Mouse (Mus musculus) hindbrain, postnatal 0 days (tissue): ENCODE data around the gene Myo1d. TPM values are rescaled to one million over a fixed set of nuclear protein-coding genes. Genes with fewer than 3 reads are reported as not detected.

Experiments used
- ATAC-seq: fragments of 200-750 bp; cut with Nextera tagmentation; 2 replicates; pipeline ENCODE4 v1.8.0; 2017; ENCODE audit warnings: mild to moderate bottlenecking, moderate TSS enrichment, moderate library complexity
- DNase-seq: peaks from one replicate; pipeline ENCODE4 v3.0.0-alpha.2; 2015; ENCODE audit warnings: low spot score
- H3K27ac ChIP-seq: fragments of 300-500 bp; sonication (generic); 2 replicates; pipeline ENCODE4 v1.5.1; 2014; ENCODE audit warnings: mild to moderate bottlenecking
- H3K27me3 ChIP-seq: fragments of 300-500 bp; sonication (generic); 2 replicates; pipeline ENCODE4 v1.6.1; 2014; ENCODE audit warnings: low read length, mixed read lengths; ENCODE audit not compliant: insufficient read depth
- H3K36me3 ChIP-seq: fragments of 300-500 bp; sonication (generic); 2 replicates; pipeline ENCODE4 v1.6.1; 2014; ENCODE audit warnings: low read length, mixed read lengths; ENCODE audit not compliant: insufficient read depth
- H3K4me1 ChIP-seq: fragments of 300-500 bp; sonication (generic); 2 replicates; pipeline ENCODE4 v1.6.1; 2014; ENCODE audit warnings: antibody characterized with exemption, low read length, mixed read lengths; ENCODE audit not compliant: insufficient read depth
- H3K4me2 ChIP-seq: fragments of 300-500 bp; sonication (generic); 2 replicates; pipeline ENCODE4 v1.6.1; 2014; ENCODE audit warnings: low read depth, mild to moderate bottlenecking, low read length, moderate library complexity, mixed read lengths
- H3K4me3 ChIP-seq: fragments of 300-500 bp; sonication (generic); 2 replicates; pipeline ENCODE4 v1.5.1; 2014; ENCODE audit warnings: low read length
- H3K9ac ChIP-seq: fragments of 300-500 bp; sonication (generic); replicated peaks from 2 replicates; pipeline ENCODE4 v1.6.1; 2014; ENCODE audit warnings: mild to moderate bottlenecking, low read length, moderate library complexity, mixed read lengths
- H3K9me3 ChIP-seq: fragments of 300-500 bp; sonication (generic); 2 replicates; pipeline ENCODE4 v1.6.1; 2016; ENCODE audit warnings: low read length, mixed read lengths
- CTCF ChIP-seq: IDR thresholded peaks from 2 replicates; pipeline ENCODE4 v1.5.1; 2016; ENCODE audit warnings: antibody characterized with exemption, control low read depth, low read depth
- WGBS: fragments of 180-500 bp; shearing (Covaris S2); extraction: QIAGEN DNeasy Blood & Tissue Kit; methylation state at CpG from one replicate; pipeline ENCODE4 v1.1.7; 2014; 5-methylcytosine and 5-hydroxymethylcytosine counted together
- polyA plus RNA-seq: library from polyadenylated mRNA; unstranded; fragments of >200 nt; fragmentation: Nextera tagmentation; extraction: Ambion mirVana; gene quantifications from 2 replicates; pipeline ENCODE4 v1.2.1, GENCODE M21; 2015
- total RNA-seq: library from RNA; depleted of rRNA; stranded (reverse); fragments of >200 nt; gene quantifications from 2 replicates; pipeline ENCODE4 v1.2.3, GENCODE M21; 2014

The Myo1d gene
- total and polyA plus RNA-seq, 2 experiments from 2014 or later = 1.8 to 2.6 TPM

- no peak for DNase-seq
- H3K27ac ChIP-seq = no peak overlapping the region
- no peaks in the 10 kb centered on the region for H3K36me3 ChIP-seq
- H3K9me3 ChIP-seq = no peaks in the 10 kb centered on the region
- no peak overlapping the region for H3K9ac ChIP-seq
- no peaks in the 10 kb centered on the region for H3K4me1 ChIP-seq
- TF ChIP-seq CTCF = no peak
- no peak overlapping the region for H3K4me2 ChIP-seq
- ATAC-seq = no peak
- no peak overlapping the region for H3K4me3 ChIP-seq
- 91% methylated on average over 4 of the region's 4 CpGs for WGBS
- no peaks in the 10 kb centered on the region for H3K27me3 ChIP-seq
Measured at GRCm38 (mm10) chr11:80794290-80794689, 14.5 kb upstream of the Myo1d start.

DNA sequence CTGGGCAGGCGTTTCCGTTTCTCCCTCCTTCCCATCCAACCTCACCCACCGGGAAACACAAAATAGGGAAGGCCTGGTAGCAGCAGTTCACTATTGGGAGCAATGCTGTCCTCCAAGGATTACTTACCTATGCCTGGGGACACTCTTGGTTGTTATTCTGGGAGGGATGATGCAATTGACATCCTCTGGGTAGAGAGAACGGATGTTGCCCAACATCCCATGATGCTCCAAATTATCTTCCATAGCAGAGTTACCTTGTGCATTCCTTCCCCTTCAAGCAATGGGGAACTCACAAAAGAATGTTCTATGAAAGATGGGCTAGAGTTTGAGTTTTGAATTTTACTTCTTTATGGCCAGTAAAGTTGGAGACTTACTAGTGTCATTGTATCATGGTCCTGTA is 13.6 kb upstream of the Myo1d start:
- 92% methylated on average over 4 of the region's 4 CpGs for WGBS
- ATAC-seq (no peak), DNase-seq (no peak)
- no peak for TF ChIP-seq CTCF
- no peaks in the 10 kb centered on the region for H3K4me1 ChIP-seq
- H3K9ac ChIP-seq = no peak overlapping the region
- no peak overlapping the region for H3K4me3 ChIP-seq
- H3K9me3 ChIP-seq = no peaks in the 10 kb centered on the region
- H3K36me3 ChIP-seq = no peaks in the 10 kb centered on the region
- H3K4me2 ChIP-seq = no peak overlapping the region
- no peak overlapping the region for H3K27ac ChIP-seq
- H3K27me3 ChIP-seq = no peaks in the 10 kb centered on the region

- no peak overlapping the region for H3K4me3 ChIP-seq
- H3K27me3 ChIP-seq = no peaks in the 10 kb centered on the region
- H3K9me3 ChIP-seq = no peaks in the 10 kb centered on the region
- H3K4me2 ChIP-seq = no peak overlapping the region
- TF ChIP-seq CTCF = no peak
- WGBS = 70% methylated on average over 3 of the region's 3 CpGs
- H3K9ac ChIP-seq = no peak overlapping the region
- H3K27ac ChIP-seq = no peak overlapping the region
- ATAC-seq = no peak
- no peak for DNase-seq
- no peaks in the 10 kb centered on the region for H3K4me1 ChIP-seq
- H3K36me3 ChIP-seq = no peaks in the 10 kb centered on the region
Measured at GRCm38 (mm10) chr11:80791677-80792432, 12.0 kb upstream of the Myo1d start.

GRCm38 (mm10) chr11:80790413-80790812 is 10.6 kb upstream of the Myo1d start:
- H3K4me1 ChIP-seq = no peaks in the 10 kb centered on the region
- ATAC-seq = no peak
- 68% methylated on average over 3 of the region's 3 CpGs for WGBS
- no peak for TF ChIP-seq CTCF
- DNase-seq = no peak
- H3K4me2 ChIP-seq = no peak overlapping the region
- H3K4me3 ChIP-seq = no peak overlapping the region
- H3K9ac ChIP-seq = no peak overlapping the region
- H3K27me3 ChIP-seq = no peaks in the 10 kb centered on the region
- no peak overlapping the region for H3K27ac ChIP-seq
- no peaks in the 10 kb centered on the region for H3K36me3 ChIP-seq
- no peaks in the 10 kb centered on the region for H3K9me3 ChIP-seq

DNA sequence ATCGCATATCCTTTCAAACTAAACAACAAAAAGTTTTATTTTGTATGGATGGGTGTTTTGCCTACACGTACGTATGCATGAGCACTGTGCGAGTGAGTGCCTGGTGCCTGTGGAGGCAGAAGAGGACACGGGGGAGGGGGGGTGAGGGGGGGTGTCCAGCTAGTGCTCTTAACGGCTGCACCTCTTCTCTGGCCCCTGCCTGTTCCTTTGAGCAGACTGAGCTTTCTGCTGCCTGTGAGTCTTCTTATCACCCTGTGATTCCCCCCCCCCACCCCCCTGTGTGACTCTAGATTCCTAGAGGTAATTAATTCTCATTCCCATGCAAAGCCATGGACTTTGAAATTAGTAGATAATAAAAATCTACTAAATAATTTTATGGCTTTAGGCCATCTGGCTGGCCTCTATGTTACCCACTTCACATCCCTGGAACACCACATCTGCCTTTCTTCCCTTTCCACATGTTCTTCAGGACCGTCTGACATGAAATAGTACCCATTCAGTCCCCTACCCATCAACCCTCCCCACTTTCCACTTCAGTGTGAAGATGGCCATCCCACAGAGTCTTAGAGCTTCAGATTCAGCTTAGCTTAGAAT is 9.9 kb upstream of the Myo1d start:
- DNase-seq (no peak), ATAC-seq (no peak)
- Histone ChIP-seq H3K4me2 (no peak overlapping the region), H3K27ac (no peak overlapping the region), H3K9me3 (no peaks in the 10 kb centered on the region), H3K4me1 (no peaks in the 10 kb centered on the region), H3K9ac (no peak overlapping the region), H3K27me3 (no peaks in the 10 kb centered on the region), H3K36me3 (no peaks in the 10 kb centered on the region), H3K4me3 (no peak overlapping the region)
- 56% methylated on average over 7 of the region's 7 CpGs for WGBS
- TF ChIP-seq CTCF = no peak

GRCm38 (mm10) chr11:80785672-80786071 is 5.8 kb upstream of the Myo1d start:
- WGBS = 86% methylated on average over 5 of the region's 5 CpGs
- no peak overlapping the region for H3K4me3 ChIP-seq
- no peak for ATAC-seq
- TF ChIP-seq CTCF = no peak
- H3K36me3 ChIP-seq = no peaks in the 10 kb centered on the region
- H3K4me2 ChIP-seq = no peak overlapping the region
- no peak overlapping the region for H3K9ac ChIP-seq
- H3K27me3 ChIP-seq = no peaks in the 10 kb centered on the region
- H3K4me1 ChIP-seq = no peaks in the 10 kb centered on the region
- H3K9me3 ChIP-seq = no peaks in the 10 kb centered on the region
- H3K27ac ChIP-seq = no peak overlapping the region
- DNase-seq = no peak

GRCm38 (mm10) chr11:80784294-80784743 is 4.5 kb upstream of the Myo1d start:
- no peaks in the 10 kb centered on the region for H3K9me3 ChIP-seq
- no peak for DNase-seq
- WGBS = 54% methylated on average over 3 of the region's 3 CpGs

More at GRCm38 (mm10) chr11:80784294-80784743, 4.5 kb upstream of the Myo1d start:
- Histone ChIP-seq H3K4me3 (no peak overlapping the region), H3K4me2 (no peak overlapping the region), H3K9ac (no peak overlapping the region), H3K4me1 (0 out of 2 replicates have a peak, but pooled peaks cover 3% of the 10 kb centered on the region), H3K27me3 (no peaks in the 10 kb centered on the region), H3K27ac (no peak overlapping the region), H3K36me3 (no peaks in the 10 kb centered on the region)
- no peak for TF ChIP-seq CTCF
- ATAC-seq = no peak
